Mouse (Mus musculus) liver (tissue): ENCODE measurements at regions not wholly inside any gene's neighbourhood (a gene's known extent, or its start where the extent isn't known, plus 50 kb on each side); places are given as distances from the start of the nearest gene placed in this dataset.

Experiments
- DNase-seq: peaks from one replicate; pipeline ENCODE4 v3.0.0-alpha.2; 2020; ENCODE audit warnings: mixed read lengths

DNA sequence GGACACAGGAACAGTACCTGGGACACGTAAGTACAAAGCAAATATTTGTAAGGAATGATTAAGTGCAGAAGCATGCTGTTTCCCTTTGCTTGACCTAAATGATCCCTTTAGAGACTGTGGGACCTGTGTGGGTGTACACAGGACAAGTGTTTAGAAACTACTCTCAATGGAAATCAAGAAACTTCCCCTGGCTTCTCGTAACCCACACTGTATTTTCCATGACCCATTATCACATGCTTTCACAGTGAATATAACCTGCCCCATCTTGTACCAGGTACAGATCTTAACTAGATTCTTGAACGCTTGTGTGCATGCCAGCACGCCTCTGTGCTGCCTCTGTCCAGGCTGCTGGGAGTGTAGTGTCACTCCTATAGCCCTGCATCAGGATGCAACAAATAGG, 177.8 kb upstream of the Ahr start:
- no peak for DNase-seq

- no peak for DNase-seq
These were observed 176.8 kb upstream of the Ahr start for GRCm38 (mm10) chr12:35711549-35712070.

GRCm38 (mm10) chr12:35710323-35710722, 175.5 kb upstream of the Ahr start:
- no peak for DNase-seq

DNA sequence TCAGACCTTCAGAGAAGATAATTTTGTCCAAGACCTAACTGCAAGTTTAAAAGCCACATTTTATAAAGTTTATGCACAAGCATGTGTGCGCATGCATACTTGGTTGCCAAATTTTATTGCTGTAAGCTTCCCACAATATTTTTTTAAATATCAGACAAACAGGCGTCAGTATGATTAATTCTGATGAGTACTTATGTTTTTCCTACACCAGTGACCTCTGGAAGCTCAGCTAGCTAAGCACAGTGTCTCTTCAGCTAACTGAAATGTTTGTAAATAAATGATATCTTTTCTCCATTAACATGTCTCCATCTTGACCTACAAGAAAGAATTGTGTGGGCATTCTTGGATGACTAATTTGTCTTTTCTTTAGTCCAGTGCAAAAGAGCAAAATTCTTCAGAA, 168.6 kb upstream of the Ahr start:
- no peak for DNase-seq

DNA sequence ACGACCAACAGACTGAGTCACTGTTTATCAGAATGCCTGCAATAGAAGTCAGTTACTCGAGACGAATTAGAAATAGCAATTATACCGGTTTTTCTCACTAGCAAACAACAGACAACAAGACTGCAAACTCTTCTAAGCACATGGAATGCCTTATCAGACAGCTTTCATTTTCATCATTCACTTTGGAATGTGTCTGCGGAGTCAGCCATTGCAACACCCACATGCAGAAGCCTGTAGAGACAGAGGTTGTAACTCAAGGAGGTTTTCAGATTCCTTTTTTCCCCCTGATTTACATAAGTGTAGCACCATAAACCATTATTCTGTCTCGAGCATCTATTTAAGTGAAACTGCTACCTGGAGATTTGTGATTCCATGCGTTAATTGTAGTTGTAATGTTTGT, 167.8 kb upstream of the Ahr start:
- DNase-seq: no peak

DNA sequence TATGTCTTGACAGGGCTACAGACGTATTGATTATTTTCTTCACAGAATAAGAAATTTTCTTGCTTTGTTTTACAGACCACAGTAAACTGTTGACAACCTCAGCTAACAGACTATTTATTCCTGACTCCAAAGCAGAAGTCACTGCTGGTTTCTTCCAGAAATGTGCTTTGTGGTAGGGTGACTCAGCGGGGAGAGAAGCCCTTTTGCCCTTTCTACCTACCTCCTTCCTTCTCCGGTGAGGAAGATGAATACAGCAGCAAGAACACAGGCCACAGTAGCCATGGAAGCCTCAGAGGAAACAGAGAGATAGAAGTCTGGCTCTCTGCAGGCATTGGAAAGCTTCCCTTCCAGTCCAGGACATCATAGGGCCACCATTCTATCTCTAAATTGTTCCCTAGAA, 159.4 kb upstream of the Ahr start:
- no peak for DNase-seq

- no peak for DNase-seq
These were observed 156.1 kb upstream of the Ahr start for GRCm38 (mm10) chr12:35690914-35691313.

DNA sequence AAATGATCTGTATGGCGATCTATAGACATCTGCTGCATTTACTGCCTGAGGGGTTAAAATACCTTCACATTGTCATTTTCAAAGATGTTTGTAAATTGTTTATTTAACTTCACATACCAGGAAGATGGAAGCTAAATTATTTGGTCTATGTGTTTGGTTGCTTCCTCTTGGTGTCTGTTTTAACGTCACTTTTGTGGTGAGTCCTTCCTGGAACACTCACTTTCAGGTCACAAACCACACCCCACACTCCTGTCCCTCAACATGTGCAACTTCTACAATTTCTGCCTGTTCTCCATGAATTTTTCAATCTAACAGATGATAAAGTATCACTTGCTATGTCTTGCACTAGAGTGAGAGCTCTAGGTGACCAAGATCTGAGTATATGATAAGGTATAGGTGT, 151.4 kb upstream of the Ahr start:
- DNase-seq: no peak

DNA sequence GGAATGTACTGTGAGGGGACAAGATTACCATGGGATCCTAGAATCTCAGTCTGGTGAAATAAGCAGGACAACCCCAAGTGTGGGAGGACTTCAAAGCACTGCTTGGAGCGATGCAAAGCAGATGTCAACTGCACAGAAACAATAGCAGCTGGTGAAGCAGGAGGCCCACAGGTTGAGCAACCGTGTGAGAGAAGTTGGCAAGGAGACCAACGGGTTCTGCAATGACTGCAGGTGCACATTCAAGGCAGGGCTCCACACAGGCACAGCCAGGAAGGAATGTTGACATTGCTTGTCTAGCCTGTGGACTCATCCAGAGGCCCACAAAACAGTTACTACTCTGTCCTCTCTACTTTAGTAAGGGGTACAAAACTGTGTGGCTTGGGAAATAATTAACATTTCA, 150.4 kb upstream of the Ahr start:
- DNase-seq: peak; percentile 5

DNA sequence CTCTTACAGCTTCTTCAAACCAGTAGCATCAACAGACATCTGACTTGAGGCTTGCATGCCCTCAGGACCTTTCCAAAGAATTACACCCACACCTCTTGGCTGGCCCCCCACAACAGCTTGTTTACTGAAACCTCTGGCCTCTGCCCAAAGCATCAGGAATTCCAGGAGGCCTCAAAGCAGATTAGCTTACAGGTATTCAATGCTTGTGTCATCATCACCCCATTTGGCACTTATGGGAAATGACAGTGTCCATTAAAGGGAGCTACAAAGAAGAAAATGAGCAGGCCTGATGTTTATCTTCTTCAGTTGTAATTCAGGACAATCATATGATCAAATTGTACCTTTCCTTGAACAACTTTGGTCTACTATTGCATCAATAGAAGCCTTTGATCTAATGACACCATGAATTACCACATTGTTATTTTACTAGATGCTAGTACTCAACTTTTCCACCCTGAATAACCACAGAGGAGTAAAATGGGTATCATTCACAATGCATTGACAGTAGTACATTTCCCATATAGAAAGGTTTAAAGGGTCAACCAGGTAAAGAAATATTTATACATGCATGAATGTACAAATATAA, 147.1 kb upstream of the Ahr start:
- no peak for DNase-seq

DNA sequence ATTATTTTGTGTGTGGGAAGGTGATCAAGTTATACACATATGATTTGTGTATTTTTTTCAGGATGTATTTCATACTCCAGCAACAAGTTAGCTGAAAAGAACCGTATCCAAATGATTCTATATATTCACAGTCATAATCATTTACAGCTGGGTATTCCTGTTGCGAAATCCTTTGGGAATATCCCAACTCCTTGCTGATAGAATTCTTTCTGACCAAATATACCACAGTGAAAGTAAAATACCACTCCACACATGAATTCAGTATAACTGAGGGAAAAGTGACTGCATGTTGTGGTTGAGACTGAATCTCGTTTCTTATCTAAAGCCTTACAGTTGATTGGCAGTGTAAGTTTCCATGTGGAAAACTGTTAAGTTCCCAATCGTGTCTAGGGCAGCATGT, 145.1 kb upstream of the Ahr start:
- DNase-seq: no peak

GRCm38 (mm10) chr12:35679025-35679424, 144.2 kb upstream of the Ahr start:
- DNase-seq: no peak

- DNase-seq: peak; percentile 66
These were observed 139.6 kb upstream of the Ahr start for GRCm38 (mm10) chr12:35674487-35674886.

DNA sequence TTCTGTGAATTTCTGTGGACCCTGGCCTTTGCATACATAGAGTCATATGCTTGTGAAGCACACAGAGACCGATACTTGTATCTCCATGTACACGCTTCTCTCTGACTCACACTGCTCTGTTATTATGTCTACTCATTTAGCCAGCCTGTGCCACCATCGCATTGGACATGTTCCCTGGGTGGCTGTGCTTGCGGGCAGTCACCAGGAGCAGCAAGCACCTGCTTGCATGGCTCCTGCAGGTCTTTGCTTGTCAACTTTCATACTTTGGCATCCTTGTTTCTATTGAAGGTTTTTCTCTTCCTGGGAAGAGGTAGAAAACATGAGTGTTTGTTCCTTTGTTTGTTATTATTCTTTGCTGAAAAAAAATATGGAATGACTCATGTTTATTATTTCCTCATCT, 136.1 kb upstream of the Ahr start:
- no peak for DNase-seq

- DNase-seq: no peak
These were observed 133.9 kb upstream of the Ahr start for GRCm38 (mm10) chr12:35668716-35669115.

- DNase-seq: peak; percentile 6
These were observed 132.9 kb upstream of the Ahr start for GRCm38 (mm10) chr12:35667705-35668104.

DNA sequence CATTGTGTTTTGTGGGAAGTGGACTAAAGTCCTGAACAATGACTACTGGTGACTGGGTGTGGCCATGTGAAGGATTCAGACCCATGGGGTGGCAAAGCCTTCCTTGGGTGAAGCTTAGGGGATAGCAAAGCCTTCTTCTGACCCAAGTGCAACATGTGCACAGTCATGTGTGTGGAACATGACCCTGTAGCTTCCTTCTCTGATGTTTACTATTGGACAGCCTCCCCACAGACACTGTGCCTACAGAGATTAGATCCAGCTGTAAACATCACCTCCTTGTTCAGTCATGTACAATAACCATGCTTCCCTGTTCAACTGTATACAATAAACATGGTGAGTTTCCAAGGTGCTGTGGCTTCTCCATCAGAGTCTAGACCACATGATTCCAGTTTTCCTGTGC, 132.4 kb upstream of the Ahr start:
- DNase-seq: no peak

- no peak for DNase-seq
These were observed 131.2 kb upstream of the Ahr start for GRCm38 (mm10) chr12:35666062-35666461.

GRCm38 (mm10) chr12:35663062-35663461, 128.2 kb upstream of the Ahr start:
- DNase-seq: no peak

DNA sequence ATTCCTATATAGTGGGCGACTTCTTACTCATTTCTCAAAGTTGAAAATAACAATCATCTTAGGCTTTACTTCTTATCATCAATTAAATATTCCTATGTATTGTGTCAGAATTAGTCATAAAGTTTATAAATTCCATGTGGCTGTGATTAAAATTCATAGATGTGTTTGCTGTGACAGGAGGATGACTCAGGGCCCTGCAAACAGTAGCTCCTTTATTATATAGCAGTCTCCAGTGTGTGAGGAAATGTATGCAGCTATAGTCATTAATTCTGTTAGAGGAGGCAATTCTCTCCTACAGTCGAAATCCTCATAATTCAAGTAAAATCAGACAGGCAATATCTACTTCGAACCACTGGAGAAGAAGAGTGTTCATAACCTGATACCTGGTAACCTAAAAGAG, 121.7 kb upstream of the Ahr start:
- DNase-seq: no peak

DNA sequence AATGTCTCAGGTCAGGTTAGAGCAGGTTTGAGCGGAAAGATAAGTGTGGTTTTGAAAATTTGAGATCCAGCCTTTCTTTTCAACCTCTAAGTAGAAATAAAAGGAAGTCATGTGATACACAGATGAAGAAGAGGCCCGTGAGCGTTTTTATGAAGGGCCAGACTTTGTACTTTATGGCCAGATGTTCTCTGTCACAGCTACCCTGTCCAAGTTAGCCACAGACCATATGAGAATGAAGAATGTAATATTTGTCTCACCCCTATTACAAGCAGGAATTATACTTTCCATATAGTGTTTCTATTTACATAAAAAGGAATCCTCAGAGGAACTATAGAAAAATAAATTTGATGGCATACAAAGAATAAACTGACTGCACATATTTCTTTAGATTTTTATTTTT, 114.9 kb upstream of the Ahr start:
- no peak for DNase-seq

DNA sequence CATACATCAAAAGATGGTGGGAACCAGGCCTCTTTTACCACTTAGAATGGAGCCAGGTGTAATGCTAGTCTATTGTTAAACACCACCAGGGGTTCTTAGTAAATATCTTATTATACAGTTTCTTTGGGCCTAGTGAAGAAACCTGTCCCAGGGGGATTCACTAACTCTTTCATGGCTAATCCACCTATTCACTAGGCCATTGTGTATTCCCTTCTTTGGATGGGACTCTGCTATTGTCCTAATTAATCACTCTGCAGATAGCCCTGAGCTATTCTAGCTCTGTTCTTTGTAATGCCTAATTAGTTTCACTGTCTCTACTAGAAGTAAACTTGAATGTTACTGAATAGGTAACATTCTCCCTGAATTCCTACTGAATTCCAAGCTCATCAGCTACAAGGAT, 107.6 kb upstream of the Ahr start:
- DNase-seq: no peak

GRCm38 (mm10) chr12:35641741-35642140, 106.9 kb upstream of the Ahr start:
- no peak for DNase-seq

DNA sequence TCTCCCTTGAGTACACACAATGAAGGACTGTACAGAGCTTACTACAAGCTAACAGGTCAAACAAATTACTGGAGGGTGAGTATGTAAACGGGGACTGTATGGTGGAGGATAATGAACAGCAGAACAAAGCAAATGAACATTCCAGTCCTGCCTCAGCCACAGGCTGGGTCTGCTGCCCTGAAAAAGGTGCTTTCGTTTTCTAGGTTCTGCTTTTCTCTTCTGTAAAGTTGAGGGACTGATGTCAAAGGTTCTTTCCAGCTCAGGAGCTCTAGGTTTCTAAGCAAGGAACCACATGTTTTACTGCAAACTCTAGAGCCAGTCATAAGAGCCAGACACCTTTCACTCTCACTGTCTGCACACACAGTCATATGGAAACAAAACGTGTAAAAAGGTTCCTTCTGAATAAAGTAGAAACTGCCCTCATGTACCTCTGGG, 106.1 kb upstream of the Ahr start:
- no peak for DNase-seq

DNA sequence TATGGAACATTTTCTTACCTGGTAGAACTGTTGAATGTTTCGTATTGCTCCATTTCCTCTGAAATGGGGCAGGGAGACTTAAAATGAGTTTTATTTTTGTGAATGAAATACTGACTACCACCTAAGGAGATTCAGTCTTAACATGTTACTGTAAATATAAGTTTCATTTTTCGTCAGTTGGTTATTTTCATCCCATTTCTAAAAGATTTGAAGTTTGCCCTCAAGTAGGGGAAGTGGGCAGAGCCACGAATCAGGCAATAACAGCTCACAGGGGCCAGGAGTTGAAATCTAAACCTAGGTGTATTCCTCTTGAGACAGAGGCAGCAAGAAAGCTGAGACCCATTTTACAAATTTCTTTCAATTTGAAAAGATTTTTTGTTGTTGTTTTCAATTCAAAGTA, 88.6 kb upstream of the Ahr start:
- DNase-seq: no peak

DNA sequence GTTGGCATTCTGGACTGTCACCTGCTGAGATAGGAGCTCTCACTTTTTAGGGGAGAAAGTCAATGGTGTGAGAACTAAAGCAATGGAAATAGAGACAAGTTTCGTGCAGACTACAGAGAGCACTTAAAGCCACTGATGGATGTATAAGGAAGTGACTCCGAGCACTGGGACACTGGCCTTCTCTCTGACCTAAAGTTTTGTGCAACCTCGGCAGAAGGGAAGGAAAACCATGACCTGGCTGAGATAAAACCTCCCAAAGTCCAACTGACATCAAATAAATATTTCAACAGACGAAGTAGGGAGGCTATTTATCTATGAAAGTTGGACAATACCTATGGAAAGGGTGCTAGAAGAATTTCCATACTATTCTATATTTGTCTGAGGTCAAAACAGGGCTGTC, 80.0 kb upstream of the Ahr start:
- no peak for DNase-seq
